Mouse (Mus musculus): Measurements from ENCODE around the gene Arrdc2. TPM values are rescaled to one million over a fixed set of nuclear protein-coding genes. Genes with fewer than 3 reads are reported as not detected.
A peak's percentile ranks its signal among the peaks of the same experiment; 100 is the strongest.

The Arrdc2 gene
- polyA plus RNA-seq, 1 experiment, result 1.3 TPM

- Histone ChIP-seq H3K4me3 (ENCODE audit: insufficient read depth, low read depth, low read length) (no peak overlapping the region), H3K4me1 (ENCODE audit: control insufficient read depth, insufficient read depth, insufficient read length, low read length) (no peaks in the 10 kb centered on the region; the same call in 1 of the 2 replicates), H3K27ac (replicated peaks; ENCODE audit: low read depth, low read length) (no peak overlapping the region)
Measured at GRCm38 (mm10) chr8:70816679-70817078, 22.8 kb downstream of the Arrdc2 start.

GRCm38 (mm10) chr8:70812885-70813284 is 26.6 kb downstream of the Arrdc2 start:
- Histone ChIP-seq H3K4me3 (ENCODE audit: insufficient read depth, low read depth, low read length) (no peak overlapping the region), H3K27ac (replicated peaks; ENCODE audit: low read depth, low read length) (no peak overlapping the region), H3K4me1 (ENCODE audit: control insufficient read depth, insufficient read depth, insufficient read length, low read length) (no peaks in the 10 kb centered on the region; the same call in 1 of the 2 replicates)

- H3K4me3 ChIP-seq (ENCODE audit: insufficient read depth, low read depth, low read length), result no peak overlapping the region
- no peaks in the 10 kb centered on the region; the same call in 1 of the 2 replicates for H3K4me1 ChIP-seq (ENCODE audit: control insufficient read depth, insufficient read depth, insufficient read length, low read length)
- H3K27ac ChIP-seq (replicated peaks; ENCODE audit: low read depth, low read length), result no peak overlapping the region
Measured at GRCm38 (mm10) chr8:70812055-70812454, 27.5 kb downstream of the Arrdc2 start.

GRCm38 (mm10) chr8:70810962-70811680 is 28.4 kb downstream of the Arrdc2 start:
- H3K4me3 ChIP-seq (ENCODE audit: insufficient read depth, low read depth, low read length), result no peak overlapping the region
- H3K27ac ChIP-seq (replicated peaks; ENCODE audit: low read depth, low read length), result no peak overlapping the region
- no peaks in the 10 kb centered on the region for H3K4me1 ChIP-seq (ENCODE audit: control insufficient read depth, insufficient read depth, insufficient read length, low read length)

GRCm38 (mm10) chr8:70808955-70809701 is 30.4 kb downstream of the Arrdc2 start:
- H3K27ac ChIP-seq (replicated peaks; ENCODE audit: low read depth, low read length), result no peak overlapping the region
- no peaks in the 10 kb centered on the region for H3K4me1 ChIP-seq (ENCODE audit: control insufficient read depth, insufficient read depth, insufficient read length, low read length)
- H3K4me3 ChIP-seq (ENCODE audit: insufficient read depth, low read depth, low read length), result no peak overlapping the region

GRCm38 (mm10) chr8:70808239-70808638 is 31.3 kb downstream of the Arrdc2 start, which contains the start of gene Il12rb1:
Gene Il12rb1, plus strand, starts transcription at chr8:70808449.
- no peak within 1 kb of the TSS for H3K27ac ChIP-seq (replicated peaks; ENCODE audit: low read depth, low read length)
- H3K4me1 ChIP-seq (ENCODE audit: control insufficient read depth, insufficient read depth, insufficient read length, low read length), result no peaks in the 10 kb centered on the region
- no peak within 1 kb of the TSS for H3K4me3 ChIP-seq (ENCODE audit: insufficient read depth, low read depth, low read length)

GRCm38 (mm10) chr8:70807304-70807703 is 32.2 kb downstream of the Arrdc2 start:
- no peaks in the 10 kb centered on the region for H3K4me1 ChIP-seq (ENCODE audit: control insufficient read depth, insufficient read depth, insufficient read length, low read length)
- H3K4me3 ChIP-seq (ENCODE audit: insufficient read depth, low read depth, low read length), result no peak overlapping the region
- H3K27ac ChIP-seq (replicated peaks; ENCODE audit: low read depth, low read length), result no peak overlapping the region

- peak overlapping the region; percentile 0; the same call in 1 of the 2 replicates for H3K27ac ChIP-seq (replicated peaks; ENCODE audit: low read depth, low read length)
- H3K4me3 ChIP-seq (ENCODE audit: insufficient read depth, low read depth, low read length), result no peak overlapping the region
Measured at GRCm38 (mm10) chr8:70806541-70806940, 33.0 kb downstream of the Arrdc2 start.

GRCm38 (mm10) chr8:70804481-70805206 is 34.9 kb downstream of the Arrdc2 start, which contains the start of gene Mast3:
Gene Mast3, minus strand, starts transcription at chr8:70805054.
- Histone ChIP-seq H3K4me1 (ENCODE audit: control insufficient read depth, insufficient read depth, insufficient read length, low read length) (no peaks in the 10 kb centered on the region), H3K4me3 (ENCODE audit: insufficient read depth, low read depth, low read length) (peak within 1 kb of the TSS; percentile 73), H3K27ac (replicated peaks; ENCODE audit: low read depth, low read length) (no peak within 1 kb of the TSS)

More at GRCm38 (mm10) chr8:70806541-70806940, 33.0 kb downstream of the Arrdc2 start:
- no peaks in the 10 kb centered on the region for H3K4me1 ChIP-seq (ENCODE audit: control insufficient read depth, insufficient read depth, insufficient read length, low read length)

GRCm38 (mm10) chr8:70803761-70804480 is 35.6 kb downstream of the Arrdc2 start:
- H3K4me3 ChIP-seq (ENCODE audit: insufficient read depth, low read depth, low read length), result peak overlapping the region; percentile 73
- H3K4me1 ChIP-seq (ENCODE audit: control insufficient read depth, insufficient read depth, insufficient read length, low read length), result no peaks in the 10 kb centered on the region
- no peak overlapping the region for H3K27ac ChIP-seq (replicated peaks; ENCODE audit: low read depth, low read length)

- no peak overlapping the region for H3K27ac ChIP-seq (replicated peaks; ENCODE audit: low read depth, low read length)
- H3K4me3 ChIP-seq (ENCODE audit: insufficient read depth, low read depth, low read length), result no peak overlapping the region
- H3K4me1 ChIP-seq (ENCODE audit: control insufficient read depth, insufficient read depth, insufficient read length, low read length), result no peaks in the 10 kb centered on the region
Measured at GRCm38 (mm10) chr8:70802786-70803510, 36.6 kb downstream of the Arrdc2 start.

- H3K4me1 ChIP-seq (ENCODE audit: control insufficient read depth, insufficient read depth, insufficient read length, low read length), result no peaks in the 10 kb centered on the region
- H3K4me3 ChIP-seq (ENCODE audit: insufficient read depth, low read depth, low read length), result no peak overlapping the region
- no peak overlapping the region for H3K27ac ChIP-seq (replicated peaks; ENCODE audit: low read depth, low read length)
Measured at GRCm38 (mm10) chr8:70801830-70802229, 37.7 kb downstream of the Arrdc2 start.

- Histone ChIP-seq H3K4me3 (ENCODE audit: insufficient read depth, low read depth, low read length) (no peak overlapping the region), H3K4me1 (ENCODE audit: control insufficient read depth, insufficient read depth, insufficient read length, low read length) (no peaks in the 10 kb centered on the region), H3K27ac (replicated peaks; ENCODE audit: low read depth, low read length) (no peak overlapping the region)
Measured at GRCm38 (mm10) chr8:70801156-70801555, 38.4 kb downstream of the Arrdc2 start.

GRCm38 (mm10) chr8:70800648-70801047 is 38.9 kb downstream of the Arrdc2 start:
- Histone ChIP-seq H3K27ac (replicated peaks; ENCODE audit: low read depth, low read length) (no peak overlapping the region), H3K4me3 (ENCODE audit: insufficient read depth, low read depth, low read length) (no peak overlapping the region), H3K4me1 (ENCODE audit: control insufficient read depth, insufficient read depth, insufficient read length, low read length) (no peaks in the 10 kb centered on the region)
